Mouse (Mus musculus): ENCODE data around the gene Cfap36. TPM values are rescaled to one million over a fixed set of nuclear protein-coding genes. Genes with fewer than 3 reads are reported as not detected.

The Cfap36 gene
- polyA plus RNA-seq (2012; rRNA removed): 35.9 and 67.5 TPM in 2 replicates

DNA sequence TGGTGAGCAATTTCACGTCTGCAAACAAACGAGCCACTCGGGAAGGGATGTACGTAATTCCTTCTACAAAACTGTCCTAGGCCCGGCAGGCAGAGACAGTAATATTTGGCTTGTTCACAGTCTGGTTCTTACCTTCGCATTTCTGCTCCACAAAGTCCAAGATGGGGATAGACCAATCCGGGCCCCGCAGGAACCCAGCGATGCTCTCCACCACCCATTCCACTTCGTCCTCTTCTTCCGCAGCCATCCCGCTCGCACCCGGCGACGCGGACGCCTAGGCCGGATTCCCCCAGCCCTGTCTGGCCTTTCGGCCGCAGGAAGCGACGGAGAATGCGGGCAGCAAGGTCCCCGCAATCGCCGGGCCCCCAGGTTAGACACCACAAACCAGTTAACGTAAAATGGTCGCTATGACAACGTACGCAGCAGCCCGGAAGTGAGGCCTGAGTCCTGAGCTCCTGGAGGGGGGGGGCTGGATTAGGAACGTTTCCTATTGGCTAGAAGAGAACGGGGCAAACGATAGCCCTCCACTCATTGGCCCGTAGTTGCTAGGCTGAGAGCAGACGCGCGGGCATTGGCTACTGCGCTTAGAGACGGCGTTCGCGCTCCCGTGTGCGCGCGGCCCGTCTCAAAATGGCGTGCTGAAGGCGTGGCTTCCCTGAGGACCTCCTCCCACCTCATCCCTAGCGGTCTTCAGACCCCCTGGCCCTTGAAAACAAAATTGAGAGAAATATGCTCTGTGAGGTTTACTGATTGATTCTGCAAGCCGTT, at the start of gene Cfap36:
Gene Cfap36 (minus strand): TSS at position 527 of the 768 bp plus-strand sequence.

DNA sequence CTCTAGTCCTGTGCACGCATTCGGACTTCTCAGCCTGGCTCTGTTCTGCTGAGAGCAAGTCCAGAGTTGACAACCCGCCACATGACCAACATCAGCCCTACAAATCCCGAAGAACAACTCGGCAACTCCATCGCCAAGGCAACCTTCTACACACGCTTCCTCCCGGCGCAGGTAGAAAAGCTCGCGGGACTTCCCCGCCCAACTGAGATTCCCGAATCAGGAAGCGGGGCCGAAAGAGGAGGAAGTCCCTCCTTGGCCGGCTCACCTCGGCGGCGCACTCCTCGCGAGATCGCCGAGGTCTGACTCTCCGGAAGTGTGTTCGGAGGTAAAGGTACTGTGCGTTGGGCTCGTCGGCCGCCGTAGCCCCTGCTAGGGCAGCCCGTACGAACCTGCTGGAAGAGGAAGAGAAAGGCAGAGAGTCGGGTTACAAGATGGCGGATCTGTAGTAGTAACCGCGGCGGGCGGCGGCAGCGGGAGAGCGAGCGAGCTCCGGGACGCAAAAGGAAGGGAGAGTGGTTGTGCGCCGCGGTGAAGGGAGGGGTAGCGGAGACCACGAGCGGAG, 74.6 kb downstream of the Cfap36 start, which contains the start of gene Ppp4r3b:
Gene Ppp4r3b (plus strand): TSS at position 328 of the 562 bp plus-strand sequence.

Other genes starting within 250 kb of the Cfap36 start
- 25.0 and 37.2 TPM in 2 replicates for gene Pnpt1, start 116.7 kb downstream of the Cfap36 start, polyA plus RNA-seq (2012; rRNA removed)
- 35.6 and 49.5 TPM in 2 replicates for gene Ppp4r3b, start 74.5 kb downstream of the Cfap36 start, polyA plus RNA-seq (2012; rRNA removed)
- gene Ccdc88a, start 126.2 kb upstream of the Cfap36 start, polyA plus RNA-seq (2012; rRNA removed): 16.9 and 24.1 TPM in 2 replicates

Data from central nervous system, embryonic 11.5 days (tissue).